ENCODE assay signal across 20 mouse cellular contexts in the genomic region with DNA sequence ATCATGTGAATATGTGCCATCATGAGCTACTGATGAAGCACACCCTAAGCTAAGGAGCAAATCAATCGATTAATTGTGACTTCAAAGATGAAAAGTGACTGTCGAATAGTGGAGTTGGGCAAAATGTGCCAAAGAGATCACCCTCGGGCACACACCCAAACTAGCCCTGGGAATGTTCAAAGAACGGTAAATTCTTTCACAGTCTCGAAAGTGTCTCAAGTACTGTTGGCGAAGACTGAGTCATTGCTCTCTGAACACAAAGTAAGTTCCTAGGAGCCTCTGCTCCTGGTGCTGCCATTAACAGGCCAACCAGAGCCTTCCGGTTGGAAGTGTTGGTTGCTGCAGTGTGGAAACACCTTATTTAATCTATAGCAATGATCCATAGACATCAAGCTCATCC.
DNase-seq lines count a peak whose midpoint lies in the region; ATAC-seq and TF ChIP-seq lines count a peak whose summit lies in the region.
"Had no signal": no experiment of that assay in that cellular context is flagged by ENCODE, and none has a peak within 500 bp of the region (broad histone marks: within the 10 kb centered on the region; RNA-seq: fewer than 3 reads in every experiment).

No protein-coding gene starts in this region.

- H3K4me3 ChIP-seq in lung, postnatal 0 days (ENCODE audit: low read depth, low read length): no peak overlapping the region
- H3K4me3 ChIP-seq in hindbrain, embryonic 12.5 days: no peak overlapping the region
- H3K4me3 ChIP-seq: embryonic facial prominence, embryonic 15.5 days; hindbrain, embryonic 13.5 days had no signal

- no peaks in the 10 kb centered on the region for H3K36me3 ChIP-seq in lung, postnatal 0 days (ENCODE audit: insufficient read depth, low read length)
- no peaks in the 10 kb centered on the region for H3K36me3 ChIP-seq in hindbrain, embryonic 12.5 days
- H3K36me3 ChIP-seq: embryonic facial prominence, embryonic 12.5 days; embryonic facial prominence, embryonic 15.5 days; hindbrain, embryonic 13.5 days had no signal

- H3K27ac ChIP-seq in lung, postnatal 0 days (ENCODE audit: low read length): peak overlapping the region; percentile 51
- no peak overlapping the region for H3K27ac ChIP-seq in hindbrain, embryonic 12.5 days
- H3K27ac ChIP-seq: embryonic facial prominence, embryonic 12.5 days; embryonic facial prominence, embryonic 15.5 days; gastrocnemius, adult 2 months; hindbrain, embryonic 13.5 days; hindbrain, postnatal 0 days had no signal

- no peak overlapping the region for H3K9ac ChIP-seq in lung, postnatal 0 days (replicated peaks; ENCODE audit: low read depth)
- no peak overlapping the region for H3K9ac ChIP-seq in hindbrain, embryonic 12.5 days
- H3K9ac ChIP-seq: embryonic facial prominence, embryonic 12.5 days; embryonic facial prominence, embryonic 15.5 days; forebrain, postnatal 0 days; hindbrain, embryonic 13.5 days had no signal

- peak; percentile 80 for TF ChIP-seq EP300 in lung, postnatal 0 days (IDR thresholded peaks at IDR 0.05)

- no peak overlapping the region for H3K4me2 ChIP-seq in lung, postnatal 0 days (replicated peaks; ENCODE audit: low read depth, low read length)
- no peak overlapping the region for H3K4me2 ChIP-seq in hindbrain, embryonic 12.5 days (replicated peaks)
- H3K4me2 ChIP-seq: hindbrain, embryonic 13.5 days had no signal

- DNase-seq in heart, adult 11 months: peak; percentile 29
- no peak for DNase-seq in heart, adult 18-20 months
- peak; percentile 77 for DNase-seq in lung, postnatal 0 days (ENCODE audit: low spot score)
- peak; percentile 45 for DNase-seq in lung, postnatal 25 days (ENCODE audit: low spot score)
- DNase-seq in kidney, adult 9 months: no peak
- DNase-seq in natural killer cell, adult 2 months (ENCODE audit: low spot score in 2 of 2): no peak
- DNase-seq: adrenal gland, postnatal 10 days; adrenal gland, postnatal 36 days; cerebellum, adult 18-20 months; cerebellum, adult 9-10 months; cerebellum, postnatal 14 days; forebrain, postnatal 0 days; gastrocnemius, adult 2 months; gastrocnemius, postnatal 14 days had no signal

- H3K4me1 ChIP-seq in lung, postnatal 0 days (ENCODE audit: insufficient read depth, low read depth, low read length): no peaks in the 10 kb centered on the region
- no peaks in the 10 kb centered on the region for H3K4me1 ChIP-seq in hindbrain, embryonic 12.5 days
- H3K4me1 ChIP-seq: embryonic facial prominence, embryonic 12.5 days; embryonic facial prominence, embryonic 15.5 days had no signal

- no peak for TF ChIP-seq CTCF in lung, postnatal 0 days (IDR thresholded peaks at IDR 0.05)

- peak; percentile 48 for ATAC-seq in lung, postnatal 0 days
- no peak for ATAC-seq in hindbrain, embryonic 12.5 days (ENCODE audit: low FRiP score)

- H3K27me3 ChIP-seq in lung, postnatal 0 days (replicated peaks; ENCODE audit: insufficient read depth, low read length): no peaks in the 10 kb centered on the region
- H3K27me3 ChIP-seq in hindbrain, embryonic 12.5 days: no peaks in the 10 kb centered on the region; the same call in 1 of the 2 replicates
- H3K27me3 ChIP-seq: embryonic facial prominence, embryonic 12.5 days; embryonic facial prominence, embryonic 15.5 days; Patski had no signal

- H3K9me3 ChIP-seq in lung, postnatal 0 days (ENCODE audit: low read length): no peaks in the 10 kb centered on the region
- H3K9me3 ChIP-seq in hindbrain, embryonic 12.5 days (replicated peaks): no peaks in the 10 kb centered on the region
- H3K9me3 ChIP-seq: embryonic facial prominence, embryonic 12.5 days; embryonic facial prominence, embryonic 15.5 days; hindbrain, embryonic 13.5 days had no signal

- whole genome bisulfite sequencing in lung, postnatal 0 days: 51% methylated on average over 7 of the region's 7 CpGs
- WGBS in hindbrain, embryonic 12.5 days: 88% methylated on average over 7 of the region's 7 CpGs

Comparison
In these comparisons a context has a peak if more than half of its experiments do, and no peak if none do; other contexts are left out.
1. DNase-seq: peak in heart, adult 11 months (single experiment), lung, postnatal 0 days (single experiment) and lung, postnatal 25 days (single experiment); none in heart, adult 18-20 months (0 of 2), kidney, adult 9 months (single experiment) and natural killer cell, adult 2 months (0 of 2).